Mouse (Mus musculus) frontal cortex, postnatal 14 days (tissue): ENCODE data around the gene Lrrc73.

Source experiments
- DNase-seq, 2 experiments: peaks; one replicate each; pipeline ENCODE4 v3.0.0; 2022; ENCODE audit warnings: low spot score in 2 of 2

Lrrc73 gene

GRCm38 (mm10) chr17:46296601-46297000 is 43.3 kb downstream of the Lrrc73 start:
- no peak for DNase-seq

- DNase-seq, result no peak
Measured at GRCm38 (mm10) chr17:46297028-46297363, 43.7 kb downstream of the Lrrc73 start.

- peak in 1 of 2 experiments; percentile 51 for DNase-seq
Measured at GRCm38 (mm10) chr17:46297364-46298219, 44.3 kb downstream of the Lrrc73 start, which contains the start of gene Dlk2. Gene Dlk2 (plus strand): TSS chr17:46297421.

GRCm38 (mm10) chr17:46298220-46298913 is 45.0 kb downstream of the Lrrc73 start:
- DNase-seq, result peak; percentile 73 to 84

GRCm38 (mm10) chr17:46301892-46302291 is 48.6 kb downstream of the Lrrc73 start:
- DNase-seq, result no peak

GRCm38 (mm10) chr17:46304184-46304583 is 50.9 kb downstream of the Lrrc73 start:
- no peak for DNase-seq
